Mouse (Mus musculus) thymus, postnatal 10 days (tissue): ENCODE data around the gene Peli1.

Experiments used
- DNase-seq, 2 experiments: peaks; one replicate each; pipeline ENCODE4 v3.0.0; 2021; ENCODE audit warnings: low spot score in 2 of 2

Gene Peli1

DNA sequence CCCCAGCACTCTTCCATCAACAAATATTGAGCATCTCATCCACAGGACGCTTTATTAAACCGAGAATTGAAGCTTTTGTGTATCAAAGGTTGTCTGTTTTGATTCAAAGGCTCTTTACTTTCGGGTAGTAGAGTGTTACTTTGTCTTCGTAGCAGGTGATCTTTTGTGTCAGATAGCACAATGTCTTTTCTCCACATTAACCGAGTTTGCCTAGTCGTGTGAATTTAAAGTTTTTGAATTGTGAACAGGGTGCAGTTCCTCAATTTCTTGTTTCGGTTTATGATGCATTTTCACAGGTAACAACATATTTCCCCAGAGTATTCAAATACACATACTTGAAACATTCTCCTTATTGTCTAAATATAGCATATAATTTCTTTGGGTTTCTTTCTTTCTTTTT, 1.5 kb downstream of the Peli1 start:
- DNase-seq, result no peak

DNA sequence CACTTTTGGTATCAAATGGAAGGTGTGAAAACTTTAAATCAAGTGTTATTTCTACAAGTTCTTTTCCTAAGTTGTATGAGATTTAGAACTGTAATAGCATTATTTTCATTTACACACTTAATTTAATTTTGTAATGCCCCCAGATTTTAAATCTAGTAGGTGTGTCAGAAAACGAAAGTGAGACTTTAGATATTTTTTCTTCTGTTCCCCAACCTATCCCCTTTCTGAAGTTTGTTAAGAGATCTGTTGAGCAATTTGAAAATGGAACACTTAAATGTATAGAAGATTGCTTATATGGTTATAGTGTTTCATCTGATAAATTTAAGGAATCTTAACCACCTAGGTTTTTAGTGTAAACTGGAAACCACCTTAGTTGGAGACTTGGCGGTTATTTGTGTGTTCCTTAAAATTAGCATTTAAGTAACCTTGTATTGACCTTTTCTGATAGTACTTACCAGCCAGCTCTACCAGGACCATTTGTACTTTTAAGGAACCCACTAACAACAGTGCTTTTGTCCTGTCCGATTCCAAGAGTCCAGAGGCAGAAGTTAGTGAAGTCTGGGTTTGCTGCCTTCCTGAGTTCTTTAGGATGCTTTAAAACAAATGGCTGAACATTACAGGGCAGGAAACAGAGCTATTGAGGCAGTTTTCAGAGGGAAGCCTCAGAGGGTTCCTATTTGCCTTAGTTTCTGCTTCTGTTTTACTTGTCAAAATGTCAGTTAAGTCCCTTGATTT, 2.2 kb downstream of the Peli1 start:
- no peak for DNase-seq

DNA sequence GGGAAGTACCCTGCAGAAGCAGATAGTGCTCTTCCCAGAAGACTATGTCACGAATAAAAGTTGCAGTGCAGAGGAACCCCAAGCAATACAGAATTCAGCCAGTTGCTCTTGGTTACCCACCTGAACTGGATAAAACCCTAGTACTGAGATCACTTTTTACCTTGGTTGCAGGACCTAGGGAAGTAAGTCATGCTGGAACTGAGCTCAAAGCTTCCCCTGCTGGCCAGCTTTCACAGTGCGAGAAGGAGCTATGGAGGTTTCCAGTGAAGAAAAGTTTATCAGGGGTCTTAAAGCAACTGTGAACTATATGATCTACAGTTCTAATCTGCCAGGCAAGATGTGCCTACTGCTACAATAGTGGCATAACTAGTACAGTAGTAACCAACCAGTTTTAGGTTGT, 5.5 kb downstream of the Peli1 start:
- peak in 1 of 2 experiments; percentile 33 for DNase-seq

DNA sequence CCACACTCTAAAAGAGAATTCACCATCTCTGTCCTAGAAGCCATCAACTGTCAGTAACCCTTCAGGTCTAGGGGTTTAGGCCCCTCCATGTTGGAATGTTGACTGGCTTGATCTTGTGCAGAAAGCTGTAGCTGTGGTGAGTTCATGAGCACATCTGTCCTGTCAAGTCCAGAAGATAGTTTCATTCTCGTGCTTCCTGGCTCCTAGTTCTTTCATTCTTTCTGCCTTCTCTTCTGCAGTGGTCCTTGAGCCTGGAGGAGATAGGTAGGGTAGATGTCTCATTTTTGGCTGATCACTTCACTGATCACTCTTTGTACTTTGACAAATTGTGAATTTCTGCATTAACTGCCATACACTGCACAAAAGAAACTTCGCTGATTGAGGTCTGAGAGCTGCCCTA, 7.4 kb downstream of the Peli1 start:
- no peak for DNase-seq

DNA sequence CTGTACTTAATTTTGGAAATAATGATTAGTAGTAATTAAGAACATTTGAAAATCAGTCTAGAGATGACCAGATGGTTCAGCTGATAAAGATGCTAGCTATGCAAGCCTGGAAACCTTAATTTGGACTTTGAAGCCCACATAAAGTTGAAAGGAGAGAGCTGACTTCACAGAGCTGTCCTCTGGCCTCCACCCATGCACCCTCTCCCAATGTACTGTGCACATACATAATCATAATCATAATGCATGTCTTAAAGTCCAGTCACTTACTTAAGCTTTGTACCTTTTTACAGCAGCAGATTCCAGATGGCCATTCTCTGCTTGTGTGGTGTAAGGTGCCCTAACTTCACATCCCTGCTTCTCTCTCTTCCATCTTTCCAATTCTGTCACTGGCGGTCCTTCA, 9.6 kb downstream of the Peli1 start:
- no peak for DNase-seq

DNA sequence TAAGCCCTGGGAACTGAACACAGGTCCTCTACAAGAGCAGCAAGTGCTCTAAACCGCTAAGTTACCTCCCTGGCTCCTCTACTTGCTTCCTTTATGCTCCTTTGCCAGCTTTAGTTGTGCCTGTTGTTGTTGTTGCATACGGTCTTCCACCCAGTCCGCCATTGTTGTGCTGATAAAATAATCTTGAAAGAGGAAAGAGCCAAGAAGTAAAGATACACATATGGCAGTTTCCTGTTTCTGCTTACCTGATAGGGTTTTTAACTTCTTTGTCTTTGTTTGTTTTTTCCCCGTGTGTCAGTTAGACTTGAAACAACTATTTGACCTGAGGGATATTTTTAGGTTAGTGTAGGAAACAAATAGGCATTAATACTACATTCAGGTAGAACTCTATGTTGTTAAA, 10.2 kb downstream of the Peli1 start:
- no peak for DNase-seq

DNA sequence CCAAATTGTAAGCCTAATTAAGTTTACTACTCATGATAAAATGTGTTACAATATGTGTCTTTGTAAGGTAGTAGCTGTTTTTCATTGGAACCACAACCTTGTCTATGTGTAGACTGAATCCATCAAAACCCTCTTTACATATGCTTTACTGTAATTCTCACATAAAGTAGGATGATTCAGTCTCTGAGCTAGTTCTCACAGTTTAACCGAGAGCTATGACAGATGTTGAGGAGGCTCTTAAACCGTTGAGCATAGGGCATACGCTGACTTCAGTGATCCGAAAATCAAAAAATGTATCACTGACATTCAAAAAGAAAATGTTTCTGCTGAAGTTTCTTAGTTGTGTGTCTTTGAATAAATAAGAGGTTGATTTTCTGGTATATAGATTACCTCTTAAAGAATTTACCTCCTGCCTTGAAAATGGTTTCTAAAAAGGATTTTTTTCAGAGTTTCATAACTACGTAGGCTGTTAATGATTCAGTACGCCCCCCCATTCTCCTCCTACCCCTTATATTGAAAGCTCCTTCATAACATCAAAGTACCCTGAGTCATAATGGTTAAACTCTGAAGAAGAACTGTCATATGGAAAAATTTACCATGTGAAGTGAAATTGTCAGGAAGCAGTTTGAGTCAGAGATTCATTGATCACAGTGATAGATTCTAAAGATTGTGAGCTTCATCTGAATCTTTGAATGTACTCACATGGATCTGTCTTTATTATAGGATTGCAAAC, 11.3 kb downstream of the Peli1 start:
- no peak for DNase-seq

DNA sequence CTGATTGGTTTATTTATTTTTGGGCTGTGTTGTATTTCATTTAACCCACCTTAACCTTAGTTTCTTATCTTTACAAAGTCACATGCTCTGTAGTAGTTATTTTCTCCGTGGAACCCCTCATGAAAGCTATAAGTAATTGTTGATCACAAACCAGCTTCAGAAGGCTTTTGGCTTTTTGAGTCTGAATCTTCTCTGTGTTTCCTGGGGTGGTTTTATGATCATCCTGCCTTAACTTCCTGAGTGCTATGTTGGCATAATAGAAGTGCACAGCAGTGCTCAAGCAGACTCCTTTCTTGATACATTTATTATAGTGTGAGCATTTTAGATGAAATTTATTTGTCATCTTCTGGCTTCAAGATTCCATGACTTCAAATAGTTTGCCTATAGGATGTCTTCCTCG, 12.1 kb downstream of the Peli1 start:
- no peak for DNase-seq

DNA sequence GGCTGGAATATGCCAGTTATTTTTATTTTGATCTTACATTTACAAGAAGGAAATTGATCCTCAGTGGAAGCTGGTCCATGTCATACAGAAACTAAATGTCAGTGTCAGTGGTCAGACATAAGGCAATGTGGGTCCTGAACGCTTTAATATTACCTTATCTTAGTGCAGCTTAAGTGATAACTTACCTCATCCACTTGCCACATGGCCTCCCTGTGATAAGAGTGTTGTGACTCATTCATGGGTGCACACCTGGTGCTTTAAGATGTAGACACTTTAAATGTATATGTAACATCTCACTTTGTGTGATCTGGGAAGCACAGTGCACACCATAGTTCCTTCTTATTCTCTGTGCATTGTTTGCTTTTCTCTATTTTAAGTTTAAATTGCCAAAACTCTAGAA, 14.3 kb downstream of the Peli1 start:
- DNase-seq, result no peak

DNA sequence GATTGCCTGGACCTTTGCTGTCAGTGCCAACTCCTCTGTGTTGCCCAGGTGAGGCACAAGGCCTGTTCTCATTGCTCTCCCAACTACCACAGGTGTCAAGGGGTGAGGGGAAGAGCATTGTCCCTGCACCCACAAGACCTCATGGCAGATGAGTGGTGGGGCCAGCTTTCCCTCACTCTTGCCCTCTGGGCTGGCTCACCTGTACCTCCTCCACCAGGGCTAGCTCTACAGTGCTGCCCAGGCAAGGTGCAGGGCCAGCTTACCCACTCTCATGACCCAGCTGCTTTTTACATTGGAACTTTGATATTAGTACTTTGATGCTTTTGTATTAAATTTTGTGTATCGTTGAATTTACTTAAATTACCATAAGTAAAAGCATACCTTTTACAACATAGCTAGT, 16.0 kb downstream of the Peli1 start:
- DNase-seq, result no peak

DNA sequence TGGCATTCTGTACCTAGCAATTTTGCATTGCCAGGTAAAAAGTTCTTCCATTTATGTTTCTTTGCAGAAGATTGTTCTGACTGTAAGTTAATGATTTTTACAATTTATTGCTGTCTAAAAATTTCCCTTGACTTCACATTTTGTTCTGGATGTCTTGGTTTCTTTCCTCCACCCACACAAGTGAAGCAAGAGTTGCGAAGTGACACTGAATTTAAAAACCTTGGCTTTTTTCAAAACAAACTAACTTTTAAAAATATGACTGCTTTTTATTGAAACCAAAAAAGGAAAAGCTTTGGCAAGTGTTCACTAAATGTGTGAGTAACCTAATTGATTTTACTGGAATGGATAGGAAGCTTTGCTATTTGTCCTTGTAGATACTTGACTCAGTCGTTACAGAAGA, 18.2 kb downstream of the Peli1 start:
- no peak for DNase-seq

DNA sequence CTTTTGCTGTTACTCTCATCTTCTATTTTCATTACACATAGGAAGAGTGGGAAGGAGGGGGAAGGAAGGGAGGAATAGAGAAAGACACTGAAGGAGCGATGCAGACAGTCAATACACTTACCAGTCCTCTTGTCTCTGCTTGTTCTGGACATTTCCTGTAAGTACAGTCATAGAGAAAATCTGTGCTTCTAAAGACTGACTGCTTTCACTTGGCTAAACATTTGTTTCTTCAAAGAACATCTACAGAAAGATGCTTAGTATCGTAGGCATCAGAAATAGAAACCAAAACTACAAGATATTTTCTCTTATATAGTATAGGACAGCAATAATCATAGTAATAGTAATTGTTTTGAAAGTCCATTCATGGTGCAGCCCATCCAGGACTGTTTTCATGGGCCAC, 23.4 kb downstream of the Peli1 start:
- DNase-seq, result no peak

DNA sequence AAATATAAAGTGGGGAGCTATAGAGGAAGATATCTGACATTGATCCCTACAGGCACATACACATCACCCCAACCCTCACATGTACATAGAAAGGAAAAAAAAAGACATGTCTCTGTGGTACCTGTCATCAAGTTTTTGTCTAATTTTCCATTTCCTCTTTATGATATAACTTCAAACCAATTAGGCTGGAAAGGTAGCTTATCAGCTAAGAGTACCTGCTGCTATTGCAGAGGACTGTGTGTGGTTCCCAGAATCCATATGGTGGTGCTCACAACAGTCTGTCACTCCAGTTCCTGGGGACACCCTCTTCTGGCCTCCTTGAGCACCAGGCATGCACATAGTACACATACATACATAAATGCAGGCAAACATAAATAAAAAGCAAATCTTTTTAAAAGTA, 24.7 kb downstream of the Peli1 start:
- no peak for DNase-seq

DNA sequence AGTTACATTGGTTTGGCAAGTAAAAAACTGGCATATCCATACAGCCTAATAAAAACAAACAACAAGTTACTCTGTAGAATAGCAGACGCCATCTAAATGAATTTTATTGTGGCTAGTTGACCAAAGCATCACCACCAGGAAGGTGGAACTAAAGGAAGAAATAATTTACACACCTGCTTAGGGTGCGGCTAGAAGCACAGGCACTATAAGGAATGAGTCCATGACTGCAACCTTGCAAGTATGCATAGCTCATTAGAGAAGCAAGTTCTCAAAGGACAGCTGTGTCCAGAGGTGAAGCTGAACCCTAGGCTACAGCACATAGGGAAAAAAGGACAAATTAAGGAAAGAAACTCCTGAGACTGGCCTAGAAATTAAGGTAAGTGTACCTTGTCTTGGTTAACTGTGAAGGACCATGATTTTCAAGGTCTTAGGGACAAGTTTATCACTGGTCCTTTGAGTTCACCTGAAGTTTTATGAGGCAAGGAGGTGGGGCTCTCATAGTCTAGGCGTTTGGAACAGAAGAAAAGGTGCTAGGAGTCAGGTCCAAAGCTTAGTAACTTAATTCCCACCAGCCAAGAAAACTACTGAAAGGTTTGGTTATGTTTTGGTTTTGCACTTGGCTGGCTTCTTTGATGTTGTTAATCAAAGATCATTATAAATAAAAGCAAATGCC, 25.7 kb downstream of the Peli1 start:
- no peak for DNase-seq

DNA sequence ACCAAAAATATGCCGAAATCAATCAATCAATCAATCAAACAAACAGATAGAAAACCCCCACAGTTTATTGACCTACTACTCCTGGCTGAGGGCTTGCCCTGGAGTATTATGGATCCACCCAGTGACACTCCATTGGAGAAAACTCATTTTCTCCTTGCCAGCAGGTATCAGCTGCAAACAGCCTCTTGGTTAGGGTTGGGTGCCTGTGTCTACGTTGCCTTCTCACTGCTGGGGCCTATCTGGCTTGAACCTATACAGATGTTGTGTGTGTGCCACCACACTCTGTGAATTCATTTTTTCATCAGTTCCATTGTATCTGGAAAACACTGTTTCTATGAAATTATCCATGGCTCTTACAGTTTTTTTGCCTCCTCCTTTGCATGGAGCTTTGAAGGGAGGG, 30.6 kb downstream of the Peli1 start:
- no peak for DNase-seq

DNA sequence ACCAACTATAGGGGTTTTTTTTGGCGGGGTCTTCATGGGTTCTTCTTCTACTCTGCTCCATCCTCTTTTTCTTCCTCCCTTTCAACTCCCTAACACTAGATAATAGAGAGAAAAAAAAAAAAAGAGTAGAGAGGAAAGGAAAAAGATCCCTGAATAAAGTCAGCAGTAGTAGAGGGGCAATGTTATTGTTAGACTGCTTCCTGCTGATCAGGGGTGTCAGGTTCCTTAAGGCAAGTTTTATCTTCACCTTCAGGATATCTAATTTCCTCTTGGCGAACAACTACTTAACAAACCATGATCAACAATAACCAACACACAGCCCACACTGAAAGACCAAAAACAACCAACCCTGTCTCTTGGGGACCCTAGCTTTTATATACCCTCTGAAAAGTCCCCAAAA, 31.3 kb downstream of the Peli1 start:
- DNase-seq, result no peak

DNA sequence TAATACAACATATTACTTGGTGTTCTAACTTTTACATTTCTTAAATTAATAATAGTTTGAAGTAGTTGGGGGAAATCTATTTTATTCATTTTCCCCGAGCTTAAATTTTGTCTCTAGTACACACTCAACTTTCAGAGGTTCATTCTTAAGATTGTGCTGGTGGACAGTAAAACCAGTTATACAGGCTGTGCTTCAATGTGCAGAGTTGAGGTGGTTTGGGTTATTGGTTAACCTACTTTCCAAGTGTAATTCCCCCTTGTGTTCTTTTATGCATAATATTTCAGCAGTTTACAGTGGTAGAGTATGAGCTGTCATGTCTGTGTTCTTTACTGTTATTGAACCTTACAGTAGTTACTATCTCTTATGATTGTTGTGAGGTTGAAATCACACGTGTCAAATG, 40.6 kb downstream of the Peli1 start:
- DNase-seq, result no peak

DNA sequence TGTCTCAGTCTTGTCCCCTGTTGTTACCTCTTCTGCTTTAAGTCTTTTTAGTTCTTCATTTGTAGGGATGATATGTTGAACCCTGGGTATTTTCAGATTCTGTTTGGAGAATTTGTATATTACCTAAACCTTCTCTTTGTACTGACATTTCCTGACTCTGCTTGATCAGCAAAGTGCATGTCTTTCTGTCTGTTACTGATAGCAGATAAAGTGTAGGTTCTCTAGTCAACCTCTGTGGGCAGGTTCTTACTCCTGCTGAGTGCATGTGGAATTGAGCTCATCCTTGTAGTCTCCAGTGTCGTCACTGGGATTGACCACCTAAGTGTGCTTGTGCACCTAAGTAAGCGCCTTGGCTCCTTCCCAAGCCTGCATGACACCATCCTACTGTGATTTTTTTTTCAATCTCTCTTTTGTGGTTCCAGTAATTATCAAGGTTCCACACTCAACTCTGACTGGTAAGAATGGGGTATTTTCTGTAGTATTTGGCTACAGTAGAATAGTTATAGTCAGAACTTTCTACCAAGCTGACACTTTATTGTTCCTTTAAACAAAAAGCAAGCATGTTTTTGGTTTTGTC, 43.9 kb downstream of the Peli1 start:
- no peak for DNase-seq

DNA sequence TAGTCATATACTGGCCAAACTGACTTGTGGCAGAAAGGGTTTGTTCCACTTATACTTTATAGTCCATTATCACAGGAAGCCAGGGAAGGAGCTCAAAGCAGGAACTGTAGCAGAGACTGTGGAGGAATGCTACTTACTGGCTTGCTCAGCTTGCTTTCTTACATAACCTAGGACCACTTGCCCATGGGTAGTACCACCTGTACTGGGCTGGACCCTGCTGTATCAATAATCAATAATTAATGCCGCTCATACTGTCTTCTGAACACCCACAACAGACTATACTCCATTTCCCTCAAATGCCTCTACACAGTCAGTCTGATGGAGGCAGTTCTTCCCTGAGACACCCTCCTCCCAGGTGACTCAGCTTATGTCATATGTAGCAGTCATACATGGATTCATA, 48.4 kb downstream of the Peli1 start:
- DNase-seq, result no peak

DNA sequence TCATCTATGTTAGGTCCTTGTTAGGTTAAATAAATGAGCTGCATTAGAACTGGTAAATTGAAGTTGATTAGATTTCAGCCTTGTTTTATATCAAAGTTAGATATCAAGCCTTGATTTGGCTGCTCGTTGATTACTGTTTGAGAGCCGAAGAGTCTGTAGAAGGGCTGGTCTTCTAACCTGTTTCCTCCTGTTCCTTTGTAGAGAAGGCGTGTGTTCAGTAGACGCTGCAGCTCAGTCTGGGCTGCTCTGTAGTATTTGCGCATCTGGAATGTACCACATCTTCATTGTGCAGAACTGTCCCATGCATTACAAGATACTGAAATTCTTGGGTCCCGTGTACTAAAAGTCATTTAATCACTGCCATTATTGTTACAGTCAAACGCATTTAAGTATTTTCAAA, 50.2 kb downstream of the Peli1 start:
- no peak for DNase-seq

DNA sequence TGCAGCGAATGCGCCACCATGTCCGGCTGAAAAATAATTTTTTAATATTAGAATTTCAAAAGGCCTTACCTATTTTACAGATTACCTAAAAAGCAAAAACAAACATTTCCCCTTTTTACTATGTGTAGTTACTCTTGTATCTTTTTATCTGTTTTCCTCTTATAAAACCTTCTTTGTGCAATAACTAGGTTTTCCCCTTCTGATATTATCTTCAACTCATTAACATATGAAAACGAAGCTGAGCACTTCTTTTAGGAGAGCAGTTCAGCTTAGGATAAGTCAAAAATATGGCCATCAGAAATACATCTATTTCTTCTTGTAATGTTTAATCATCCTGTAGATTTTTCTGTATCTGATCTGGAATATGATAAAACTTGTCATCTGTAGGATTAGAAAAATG, 50.7 kb downstream of the Peli1 start:
- no peak for DNase-seq

DNA sequence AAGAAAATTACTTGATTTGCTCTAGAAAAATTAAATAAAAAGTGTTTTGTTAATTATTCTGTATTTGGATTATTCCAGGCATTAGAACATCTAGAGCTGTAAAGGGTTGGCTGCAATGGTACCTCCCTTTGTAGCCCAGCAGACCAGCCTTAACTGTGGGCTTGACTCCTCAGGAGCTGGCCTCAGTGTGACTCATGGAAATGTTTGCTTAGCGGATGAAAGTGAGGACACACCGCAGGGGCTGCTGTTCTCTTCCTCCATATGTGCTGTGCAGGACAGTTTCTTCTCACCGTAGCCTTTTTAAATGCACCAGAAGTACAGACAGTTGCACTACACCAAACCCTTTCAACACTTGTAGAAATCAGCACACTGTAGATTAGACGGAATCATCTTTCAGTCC, 58.4 kb downstream of the Peli1 start:
- DNase-seq, result no peak

DNA sequence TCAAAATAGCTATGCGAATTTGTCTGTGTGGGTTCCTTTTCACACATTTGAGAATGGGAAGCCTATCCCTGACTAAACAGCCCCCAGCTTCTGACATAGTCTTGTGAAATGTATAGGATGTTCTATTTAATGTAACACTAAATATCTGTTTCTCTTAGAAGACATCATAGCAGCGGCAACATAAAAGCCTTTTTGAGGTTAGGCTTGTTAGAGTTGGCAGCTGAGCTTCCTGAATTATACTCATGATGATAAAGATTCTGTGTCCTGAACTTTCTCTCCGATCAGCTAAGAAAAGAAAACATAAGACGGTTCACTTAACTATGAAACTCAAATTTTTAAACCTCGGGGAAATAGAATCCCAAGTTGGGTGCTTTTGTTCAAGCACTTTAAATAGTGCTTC, 59.2 kb downstream of the Peli1 start:
- DNase-seq, result no peak
